Mouse (Mus musculus): ENCODE measurements around the gene Lrrc4b. TPM values are rescaled to one million over a fixed set of nuclear protein-coding genes. Genes with fewer than 3 reads are reported as not detected.

The Lrrc4b gene
- polyA plus RNA-seq, 2 experiments: 1.6 to 15.3 TPM

DNA sequence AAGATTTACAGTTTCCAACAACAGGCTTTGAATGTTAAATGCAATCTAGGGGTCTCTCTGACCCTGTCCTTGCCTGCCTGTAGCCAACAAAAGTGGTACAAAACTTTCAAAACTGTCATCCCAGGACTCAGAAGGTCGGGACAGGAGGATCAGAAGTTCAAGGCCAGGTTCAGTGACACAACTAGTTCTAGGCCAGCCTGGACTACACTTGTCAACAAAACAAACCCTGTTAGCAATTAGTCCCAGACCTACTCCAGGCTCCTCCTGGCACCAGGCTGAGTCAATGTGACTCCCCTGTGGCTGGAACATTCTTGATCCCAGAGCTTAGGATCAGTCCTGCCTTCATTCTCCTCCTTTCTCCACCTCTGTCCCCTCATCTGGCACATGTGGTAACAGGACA lies 70.1 kb downstream of the Lrrc4b start:
- Histone ChIP-seq H3K27ac (replicated peaks; ENCODE audit: low read depth, low read length) (no peak overlapping the region), H3K4me2 (replicated peaks; ENCODE audit: low read depth, low read length, severe bottlenecking) (no peak overlapping the region), H3K27me3 (ENCODE audit: control insufficient read depth, insufficient read depth, low read length) (no peaks in the 10 kb centered on the region), H3K36me3 (ENCODE audit: control insufficient read depth, insufficient read depth, low read length) (peaks cover 3% of the 10 kb centered on the region; the same call in 1 of the 2 replicates), H3K4me1 (ENCODE audit: control insufficient read depth, insufficient read depth, low read length) (peaks cover 13% of the 10 kb centered on the region; the same call in 1 of the 2 replicates), H3K9ac (ENCODE audit: low read depth, low read length, severe bottlenecking) (no peak overlapping the region), H3K9me3 (ENCODE audit: control insufficient read depth, low read length) (no peaks in the 10 kb centered on the region), H3K4me3 (replicated peaks; ENCODE audit: low read length) (no peak overlapping the region)
- DNase-seq (ENCODE audit: low spot score) (no peak), ATAC-seq (ENCODE audit: low FRiP score, low read depth) (no peak)
- 74% methylated on average over 1 of the region's 1 CpGs for WGBS
- no peak for TF ChIP-seq POLR2A (IDR thresholded peaks at IDR 0.05; ENCODE audit: borderline replicate concordance, extremely low read depth, insufficient read depth, insufficient read length)

DNA sequence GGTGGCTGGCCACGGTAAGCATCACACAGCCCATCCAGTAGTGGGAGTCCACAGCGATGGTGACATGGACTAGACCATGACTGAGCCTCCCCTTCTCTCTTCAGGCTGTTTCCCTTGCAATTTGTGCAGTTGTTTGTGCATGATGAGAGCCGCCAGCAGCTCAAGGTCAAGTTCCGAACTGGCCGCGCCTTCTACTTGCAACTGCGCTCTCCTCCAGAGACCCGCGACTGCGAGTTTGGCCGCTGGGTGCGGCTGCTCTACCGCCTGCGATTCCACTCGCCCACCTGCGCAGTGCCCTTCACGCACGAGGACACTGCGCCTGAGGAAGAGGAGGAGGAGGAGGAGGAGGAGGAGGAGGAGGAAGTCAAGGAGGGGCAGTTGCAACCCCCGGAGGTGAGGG lies 71.2 kb downstream of the Lrrc4b start:
- no peak for TF ChIP-seq POLR2A (IDR thresholded peaks at IDR 0.05; ENCODE audit: borderline replicate concordance, extremely low read depth, insufficient read depth, insufficient read length)
- Histone ChIP-seq H3K4me2 (replicated peaks; ENCODE audit: low read depth, low read length, severe bottlenecking) (no peak overlapping the region), H3K27me3 (ENCODE audit: control insufficient read depth, insufficient read depth, low read length) (no peaks in the 10 kb centered on the region), H3K36me3 (ENCODE audit: control insufficient read depth, insufficient read depth, low read length) (no peaks in the 10 kb centered on the region), H3K27ac (replicated peaks; ENCODE audit: low read depth, low read length) (no peak overlapping the region), H3K4me3 (replicated peaks; ENCODE audit: low read length) (no peak overlapping the region), H3K4me1 (ENCODE audit: control insufficient read depth, insufficient read depth, low read length) (peaks cover 13% of the 10 kb centered on the region; the same call in 1 of the 2 replicates), H3K9me3 (ENCODE audit: control insufficient read depth, low read length) (no peaks in the 10 kb centered on the region), H3K9ac (ENCODE audit: low read depth, low read length, severe bottlenecking) (no peak overlapping the region)
- WGBS: 61% methylated on average over 20 of the region's 20 CpGs
- DNase-seq (ENCODE audit: low spot score): no peak
- ATAC-seq (ENCODE audit: low FRiP score, low read depth): no peak

DNA sequence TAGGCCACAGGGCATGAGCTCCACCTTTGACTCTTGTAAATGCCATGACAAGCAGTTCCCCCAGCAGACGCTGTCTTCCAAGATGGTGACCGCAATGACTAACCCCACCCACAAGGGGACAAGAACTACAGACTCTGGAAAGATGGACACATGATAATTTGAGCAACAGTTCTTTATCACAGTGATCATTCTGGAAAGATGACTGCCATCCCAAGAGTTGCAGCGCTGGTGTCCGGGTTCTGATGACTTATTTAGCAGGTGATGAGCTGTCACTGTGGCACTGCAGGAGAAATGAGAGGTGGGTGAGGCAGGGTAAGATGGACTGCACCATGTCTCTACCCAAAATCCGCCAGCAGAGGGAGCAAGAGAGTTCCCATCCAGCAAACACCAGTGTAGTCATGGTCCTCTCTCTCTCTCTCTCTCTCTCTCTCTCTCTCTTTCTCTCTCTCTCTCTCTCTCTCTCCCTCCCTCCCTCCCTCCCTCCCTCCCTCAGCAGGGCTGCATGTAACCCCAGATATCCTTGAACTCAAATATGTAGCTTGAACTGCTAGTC lies 72.8 kb downstream of the Lrrc4b start:
- Histone ChIP-seq H3K9ac (ENCODE audit: low read depth, low read length, severe bottlenecking) (no peak overlapping the region), H3K9me3 (ENCODE audit: control insufficient read depth, low read length) (no peaks in the 10 kb centered on the region), H3K27ac (replicated peaks; ENCODE audit: low read depth, low read length) (no peak overlapping the region), H3K4me1 (ENCODE audit: control insufficient read depth, insufficient read depth, low read length) (0 out of 2 replicates have a peak, but pooled peaks cover 7% of the 10 kb centered on the region), H3K27me3 (ENCODE audit: control insufficient read depth, insufficient read depth, low read length) (no peaks in the 10 kb centered on the region), H3K4me2 (replicated peaks; ENCODE audit: low read depth, low read length, severe bottlenecking) (no peak overlapping the region), H3K36me3 (ENCODE audit: control insufficient read depth, insufficient read depth, low read length) (no peaks in the 10 kb centered on the region), H3K4me3 (replicated peaks; ENCODE audit: low read length) (no peak overlapping the region)
- peak; percentile 58; the same call in 1 of the 2 replicates for ATAC-seq (ENCODE audit: low FRiP score, low read depth)
- TF ChIP-seq POLR2A (IDR thresholded peaks at IDR 0.05; ENCODE audit: borderline replicate concordance, extremely low read depth, insufficient read depth, insufficient read length): no peak
- peak; percentile 59 for DNase-seq (ENCODE audit: low spot score)
- 39% methylated on average over 5 of the region's 5 CpGs for WGBS

DNA sequence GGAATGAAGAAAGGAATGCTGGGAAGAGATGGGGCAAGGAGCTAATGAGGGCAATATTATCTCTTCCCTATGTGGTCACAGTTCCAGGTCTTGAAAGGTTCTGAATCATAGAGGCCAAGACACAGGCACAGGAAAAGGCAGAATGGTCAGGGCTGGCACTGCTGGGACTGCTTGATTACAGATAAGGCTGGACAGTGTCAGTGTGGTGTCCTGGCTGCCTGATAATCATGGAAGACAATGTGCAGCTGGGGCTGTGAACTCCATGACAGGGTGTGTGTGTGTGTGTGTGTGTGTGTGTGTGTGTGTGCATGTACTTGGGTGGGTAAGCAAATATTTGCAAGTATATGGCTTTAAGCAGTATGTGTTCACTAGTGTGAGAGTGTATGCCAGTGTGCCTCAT lies 78.7 kb downstream of the Lrrc4b start:
- Histone ChIP-seq H3K9ac (ENCODE audit: low read depth, low read length, severe bottlenecking) (no peak overlapping the region), H3K4me1 (ENCODE audit: control insufficient read depth, insufficient read depth, low read length) (no peaks in the 10 kb centered on the region), H3K27ac (replicated peaks; ENCODE audit: low read depth, low read length) (no peak overlapping the region), H3K36me3 (ENCODE audit: control insufficient read depth, insufficient read depth, low read length) (no peaks in the 10 kb centered on the region), H3K4me2 (replicated peaks; ENCODE audit: low read depth, low read length, severe bottlenecking) (no peak overlapping the region), H3K9me3 (ENCODE audit: control insufficient read depth, low read length) (no peaks in the 10 kb centered on the region), H3K27me3 (ENCODE audit: control insufficient read depth, insufficient read depth, low read length) (no peaks in the 10 kb centered on the region), H3K4me3 (replicated peaks; ENCODE audit: low read length) (no peak overlapping the region)
- DNase-seq (ENCODE audit: low spot score) (no peak), ATAC-seq (ENCODE audit: low FRiP score, low read depth) (no peak)
- no peak for TF ChIP-seq POLR2A (IDR thresholded peaks at IDR 0.05; ENCODE audit: borderline replicate concordance, extremely low read depth, insufficient read depth, insufficient read length)

Small RNA genes lying within 50 kb of the gene (microRNA-seq; reads per million reads assigned to microRNA genes)
- gene Mir7052: not detected

Other genes starting within 250 kb of the Lrrc4b start
- 0.08 and 0.17 TPM in 2 replicates for gene Klk1b24, start 240.8 kb upstream of the Lrrc4b start, polyA plus RNA-seq (2012; rRNA removed)
- not detected in 2 replicates for gene Klk1b24, start 240.8 kb upstream of the Lrrc4b start, polyA plus RNA-seq (2014; fragmentation: Nextera tagmentation; extraction: Ambion mirVana)
- gene Klk1b3, start 230.8 kb upstream of the Lrrc4b start, polyA plus RNA-seq (2012; rRNA removed): not detected in 2 replicates
- not detected in 2 replicates for gene Klk1b3, start 230.8 kb upstream of the Lrrc4b start, polyA plus RNA-seq (2014; fragmentation: Nextera tagmentation; extraction: Ambion mirVana)
- gene Klk1b4, start 221.6 kb upstream of the Lrrc4b start, polyA plus RNA-seq (2012; rRNA removed): not detected in 2 replicates
- not detected in 2 replicates for gene Klk1b4, start 221.6 kb upstream of the Lrrc4b start, polyA plus RNA-seq (2014; fragmentation: Nextera tagmentation; extraction: Ambion mirVana)
- gene Klk1b5, start 213.1 kb upstream of the Lrrc4b start, polyA plus RNA-seq (2012; rRNA removed): not detected in 2 replicates
- not detected in 2 replicates for gene Klk1b5, start 213.1 kb upstream of the Lrrc4b start, polyA plus RNA-seq (2014; fragmentation: Nextera tagmentation; extraction: Ambion mirVana)
- gene Klk1, start 203.7 kb upstream of the Lrrc4b start, polyA plus RNA-seq (2012; rRNA removed): 0.27 TPM in 1 of 2 replicates, not detected in the other
- not detected in 2 replicates for gene Klk1, start 203.7 kb upstream of the Lrrc4b start, polyA plus RNA-seq (2014; fragmentation: Nextera tagmentation; extraction: Ambion mirVana)
- not detected in 2 replicates for gene Gm36864, start 192.8 kb upstream of the Lrrc4b start, polyA plus RNA-seq (2012; rRNA removed)
- not detected in 2 replicates for gene Gm36864, start 192.8 kb upstream of the Lrrc4b start, polyA plus RNA-seq (2014; fragmentation: Nextera tagmentation; extraction: Ambion mirVana)
- 1.3 and 1.4 TPM in 2 replicates for gene 1700028J19Rik, start 182.3 kb upstream of the Lrrc4b start, polyA plus RNA-seq (2012; rRNA removed)
- gene 1700028J19Rik, start 182.3 kb upstream of the Lrrc4b start, polyA plus RNA-seq (2014; fragmentation: Nextera tagmentation; extraction: Ambion mirVana): 0.53 and 1.3 TPM in 2 replicates
- gene 2410002F23Rik, start 182.3 kb upstream of the Lrrc4b start, polyA plus RNA-seq (2012; rRNA removed): 315 and 368 TPM in 2 replicates
- 163 and 170 TPM in 2 replicates for gene 2410002F23Rik, start 182.3 kb upstream of the Lrrc4b start, polyA plus RNA-seq (2014; fragmentation: Nextera tagmentation; extraction: Ambion mirVana)
- 0.09 and 0.25 TPM in 2 replicates for gene Acp4, start 171.6 kb upstream of the Lrrc4b start, polyA plus RNA-seq (2012; rRNA removed)
- gene Acp4, start 171.6 kb upstream of the Lrrc4b start, polyA plus RNA-seq (2014; fragmentation: Nextera tagmentation; extraction: Ambion mirVana): 0.11 and 0.25 TPM in 2 replicates
- gene Gm15517, start 167.6 kb upstream of the Lrrc4b start, polyA plus RNA-seq (2012; rRNA removed): not detected in 2 replicates
- not detected in 2 replicates for gene Gm15517, start 167.6 kb upstream of the Lrrc4b start, polyA plus RNA-seq (2014; fragmentation: Nextera tagmentation; extraction: Ambion mirVana)
- gene Clec11a, start 122.1 kb upstream of the Lrrc4b start, polyA plus RNA-seq (2012; rRNA removed): 21.2 and 22.8 TPM in 2 replicates
- 12.4 and 15.5 TPM in 2 replicates for gene Clec11a, start 122.1 kb upstream of the Lrrc4b start, polyA plus RNA-seq (2014; fragmentation: Nextera tagmentation; extraction: Ambion mirVana)
- 13.6 and 18.2 TPM in 2 replicates for gene Shank1, start 118.8 kb upstream of the Lrrc4b start, polyA plus RNA-seq (2012; rRNA removed)
- 4.0 and 4.3 TPM in 2 replicates for gene Shank1, start 118.8 kb upstream of the Lrrc4b start, polyA plus RNA-seq (2014; fragmentation: Nextera tagmentation; extraction: Ambion mirVana)
- 3.3 and 3.8 TPM in 2 replicates for gene Syt3, start 44.9 kb upstream of the Lrrc4b start, polyA plus RNA-seq (2012; rRNA removed)
- gene Syt3, start 44.9 kb upstream of the Lrrc4b start, polyA plus RNA-seq (2014; fragmentation: Nextera tagmentation; extraction: Ambion mirVana): 2.2 and 4.6 TPM in 2 replicates
- gene 1700008O03Rik, start 43.2 kb upstream of the Lrrc4b start, polyA plus RNA-seq (2012; rRNA removed): 2.1 and 2.7 TPM in 2 replicates
- gene 1700008O03Rik, start 43.2 kb upstream of the Lrrc4b start, polyA plus RNA-seq (2014; fragmentation: Nextera tagmentation; extraction: Ambion mirVana): 0.67 and 0.73 TPM in 2 replicates
- gene Aspdh, start 36.4 kb downstream of the Lrrc4b start, polyA plus RNA-seq (2012; rRNA removed): 1.8 and 3.1 TPM in 2 replicates
- gene Aspdh, start 36.4 kb downstream of the Lrrc4b start, polyA plus RNA-seq (2014; fragmentation: Nextera tagmentation; extraction: Ambion mirVana): 0.37 and 0.58 TPM in 2 replicates
- 167 and 215 TPM in 2 replicates for gene Josd2, start 39.0 kb downstream of the Lrrc4b start, polyA plus RNA-seq (2012; rRNA removed)
- 78.9 and 81.5 TPM in 2 replicates for gene Josd2, start 39.0 kb downstream of the Lrrc4b start, polyA plus RNA-seq (2014; fragmentation: Nextera tagmentation; extraction: Ambion mirVana)
- gene Emc10, start 67.5 kb downstream of the Lrrc4b start, polyA plus RNA-seq (2012; rRNA removed): 182 and 265 TPM in 2 replicates
- 149 and 151 TPM in 2 replicates for gene Emc10, start 67.5 kb downstream of the Lrrc4b start, polyA plus RNA-seq (2014; fragmentation: Nextera tagmentation; extraction: Ambion mirVana)
- gene Fam71e1, start 67.6 kb downstream of the Lrrc4b start, polyA plus RNA-seq (2012; rRNA removed): 19.8 and 21.5 TPM in 2 replicates
- 12.2 and 13.6 TPM in 2 replicates for gene Fam71e1, start 67.6 kb downstream of the Lrrc4b start, polyA plus RNA-seq (2014; fragmentation: Nextera tagmentation; extraction: Ambion mirVana)
- gene Mybpc2, start 95.6 kb downstream of the Lrrc4b start, polyA plus RNA-seq (2012; rRNA removed): 0.03 TPM in 2 replicates
- gene Mybpc2, start 95.6 kb downstream of the Lrrc4b start, polyA plus RNA-seq (2014; fragmentation: Nextera tagmentation; extraction: Ambion mirVana): 0.06 and 0.15 TPM in 2 replicates
- gene Spib, start 103.1 kb downstream of the Lrrc4b start, polyA plus RNA-seq (2012; rRNA removed): 1.1 and 1.5 TPM in 2 replicates
- 0.43 and 0.59 TPM in 2 replicates for gene Spib, start 103.1 kb downstream of the Lrrc4b start, polyA plus RNA-seq (2014; fragmentation: Nextera tagmentation; extraction: Ambion mirVana)
- gene Pold1, start 119.8 kb downstream of the Lrrc4b start, polyA plus RNA-seq (2012; rRNA removed): 102 and 133 TPM in 2 replicates
- gene Pold1, start 119.8 kb downstream of the Lrrc4b start, polyA plus RNA-seq (2014; fragmentation: Nextera tagmentation; extraction: Ambion mirVana): 62.1 and 63.1 TPM in 2 replicates
- gene Nr1h2, start 124.9 kb downstream of the Lrrc4b start, polyA plus RNA-seq (2012; rRNA removed): 88.9 and 117 TPM in 2 replicates
- gene Nr1h2, start 124.9 kb downstream of the Lrrc4b start, polyA plus RNA-seq (2014; fragmentation: Nextera tagmentation; extraction: Ambion mirVana): 63.8 and 75.9 TPM in 2 replicates
- 1.4 and 1.5 TPM in 2 replicates for gene Napsa, start 143.4 kb downstream of the Lrrc4b start, polyA plus RNA-seq (2012; rRNA removed)
- 2.2 and 2.3 TPM in 2 replicates for gene Napsa, start 143.4 kb downstream of the Lrrc4b start, polyA plus RNA-seq (2014; fragmentation: Nextera tagmentation; extraction: Ambion mirVana)
- gene Kcnc3, start 161.6 kb downstream of the Lrrc4b start, polyA plus RNA-seq (2012; rRNA removed): 2.7 and 3.8 TPM in 2 replicates
- gene Kcnc3, start 161.6 kb downstream of the Lrrc4b start, polyA plus RNA-seq (2014; fragmentation: Nextera tagmentation; extraction: Ambion mirVana): 0.23 and 0.29 TPM in 2 replicates
- 1.7 and 2.5 TPM in 2 replicates for gene Myh14, start 241.8 kb downstream of the Lrrc4b start, polyA plus RNA-seq (2012; rRNA removed)
- gene Myh14, start 241.8 kb downstream of the Lrrc4b start, polyA plus RNA-seq (2014; fragmentation: Nextera tagmentation; extraction: Ambion mirVana): 3.7 and 4.8 TPM in 2 replicates